Mouse (Mus musculus): ENCODE measurements around the gene Hmcn1.

Hmcn1 gene

GRCm38 (mm10) chr1:150877920-150878319 lies 115.3 kb downstream of the Hmcn1 start:
- no peak for DNase-seq (ENCODE audit: low read depth, low spot score)

DNA sequence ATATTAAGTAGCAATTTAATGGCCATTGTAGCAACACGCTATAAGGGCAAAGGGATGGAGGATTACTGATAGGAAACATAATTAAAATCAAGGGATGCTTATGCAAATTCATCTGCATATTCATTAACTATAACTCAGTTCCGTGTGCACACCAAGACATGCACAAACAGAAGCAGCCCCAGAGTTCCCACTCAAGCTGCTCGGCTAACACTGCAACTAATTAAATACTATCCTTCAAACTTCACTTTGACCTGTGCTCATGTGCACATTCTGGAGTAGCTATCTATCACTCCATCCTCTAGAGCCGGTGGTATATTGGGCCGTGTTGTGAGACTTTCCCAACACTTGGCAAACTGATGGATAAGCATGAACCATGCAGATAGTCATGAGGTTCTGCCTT lies 119.2 kb downstream of the Hmcn1 start:
- no peak for DNase-seq (ENCODE audit: low read depth, low spot score)

DNA sequence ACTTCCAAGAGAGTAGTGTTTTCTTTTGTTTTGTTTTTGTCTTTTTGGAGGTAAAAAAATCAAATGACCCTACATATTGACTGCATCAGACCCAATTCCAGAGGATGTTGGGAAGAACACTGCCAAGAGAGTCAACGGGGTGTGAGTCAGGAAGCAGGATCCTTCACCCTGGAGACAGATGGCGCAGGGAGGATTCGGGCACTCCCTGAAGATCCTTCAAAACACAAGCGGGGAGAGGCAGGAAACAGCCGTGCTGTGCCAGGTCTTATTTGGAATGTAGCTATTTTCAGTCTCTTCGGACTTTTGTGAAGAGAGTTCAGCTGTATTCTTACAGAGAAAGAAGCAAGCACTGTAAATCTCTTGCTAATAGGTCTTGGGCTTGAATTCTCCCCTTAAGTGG lies 120.0 kb downstream of the Hmcn1 start:
- DNase-seq (ENCODE audit: low read depth, low spot score) = no peak

GRCm38 (mm10) chr1:150872105-150872504 lies 121.1 kb downstream of the Hmcn1 start:
- DNase-seq (ENCODE audit: low read depth, low spot score) = no peak

- DNase-seq (ENCODE audit: low read depth, low spot score) = no peak
Measured at GRCm38 (mm10) chr1:150869189-150869588, 124.0 kb downstream of the Hmcn1 start.

DNA sequence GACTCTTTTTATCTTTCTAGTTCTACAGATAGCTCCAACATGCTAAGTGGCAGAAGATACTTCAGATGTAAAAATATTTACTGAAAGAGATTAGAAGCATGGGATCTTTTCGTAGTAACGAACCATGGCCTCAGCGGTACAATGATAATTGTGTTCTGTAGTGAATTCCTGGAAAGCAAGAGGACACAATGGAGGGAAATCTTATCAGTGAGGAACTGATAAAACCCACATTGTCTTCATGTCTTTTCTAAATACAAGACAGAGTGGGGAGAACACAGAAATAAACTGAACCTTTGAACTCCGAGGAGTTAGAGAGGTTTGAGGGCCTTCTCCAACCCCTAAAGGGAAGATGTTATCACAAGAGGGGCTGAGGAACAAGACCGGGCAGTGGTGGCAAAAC lies 126.6 kb downstream of the Hmcn1 start:
- no peak for DNase-seq (ENCODE audit: low read depth, low spot score)

GRCm38 (mm10) chr1:150857779-150858178 lies 135.5 kb downstream of the Hmcn1 start:
- DNase-seq (ENCODE audit: low read depth, low spot score) = no peak

GRCm38 (mm10) chr1:150833448-150833847 lies 159.8 kb downstream of the Hmcn1 start:
- no peak for DNase-seq (ENCODE audit: low read depth, low spot score)

- DNase-seq (ENCODE audit: low read depth, low spot score) = no peak
Measured at GRCm38 (mm10) chr1:150829851-150830250, 163.4 kb downstream of the Hmcn1 start.

- DNase-seq (ENCODE audit: low read depth, low spot score) = no peak
Measured at GRCm38 (mm10) chr1:150827169-150827568, 166.1 kb downstream of the Hmcn1 start.

GRCm38 (mm10) chr1:150824334-150825005 lies 168.8 kb downstream of the Hmcn1 start:
- peak; percentile 5 for DNase-seq (ENCODE audit: low read depth, low spot score)

GRCm38 (mm10) chr1:150816035-150816807 lies 177.0 kb downstream of the Hmcn1 start:
- DNase-seq (ENCODE audit: low read depth, low spot score) = no peak

- DNase-seq (ENCODE audit: low read depth, low spot score) = no peak
Measured at GRCm38 (mm10) chr1:150814917-150815316, 178.3 kb downstream of the Hmcn1 start.

GRCm38 (mm10) chr1:150813381-150813780 lies 179.9 kb downstream of the Hmcn1 start:
- no peak for DNase-seq (ENCODE audit: low read depth, low spot score)

DNA sequence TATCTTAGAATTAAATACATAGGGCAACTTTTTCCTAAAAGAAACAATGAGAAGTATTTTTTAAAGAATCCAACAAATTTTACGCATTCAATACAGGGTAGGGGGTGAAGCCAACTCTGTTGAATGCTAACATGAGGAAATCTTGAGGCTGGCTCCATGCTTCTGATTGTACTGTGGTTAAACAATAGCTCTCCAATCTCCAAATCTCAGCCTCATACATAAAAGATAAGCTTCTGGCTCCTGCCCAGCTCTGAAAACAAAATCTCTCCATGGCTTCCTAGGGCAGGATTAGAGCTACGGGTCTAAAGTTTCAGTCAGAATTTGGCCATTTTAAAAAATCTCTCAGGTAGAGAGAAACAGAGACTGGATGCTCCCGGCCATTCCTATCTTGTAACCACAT lies 186.4 kb downstream of the Hmcn1 start:
- no peak for DNase-seq (ENCODE audit: low read depth, low spot score)

DNA sequence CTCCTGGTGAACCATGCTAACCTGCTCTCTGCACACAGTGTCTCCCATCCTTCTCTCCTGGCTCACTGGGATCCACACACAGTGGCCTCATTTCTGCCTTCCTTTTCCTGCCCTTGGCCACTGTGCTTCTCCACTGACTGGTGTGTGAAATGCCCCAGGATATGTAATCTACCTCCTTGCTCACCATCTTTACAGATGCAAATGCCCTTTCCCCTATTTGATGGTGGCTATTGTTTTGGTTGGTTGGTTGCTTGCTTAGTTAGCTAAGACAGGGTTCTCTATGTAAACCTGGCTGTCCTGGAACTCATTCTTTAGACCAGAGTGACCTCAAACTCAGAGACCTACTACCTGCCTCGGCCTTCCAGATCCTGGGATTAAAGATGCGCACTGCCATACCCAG lies 187.8 kb downstream of the Hmcn1 start:
- peak; percentile 11 for DNase-seq (ENCODE audit: low read depth, low spot score)

DNA sequence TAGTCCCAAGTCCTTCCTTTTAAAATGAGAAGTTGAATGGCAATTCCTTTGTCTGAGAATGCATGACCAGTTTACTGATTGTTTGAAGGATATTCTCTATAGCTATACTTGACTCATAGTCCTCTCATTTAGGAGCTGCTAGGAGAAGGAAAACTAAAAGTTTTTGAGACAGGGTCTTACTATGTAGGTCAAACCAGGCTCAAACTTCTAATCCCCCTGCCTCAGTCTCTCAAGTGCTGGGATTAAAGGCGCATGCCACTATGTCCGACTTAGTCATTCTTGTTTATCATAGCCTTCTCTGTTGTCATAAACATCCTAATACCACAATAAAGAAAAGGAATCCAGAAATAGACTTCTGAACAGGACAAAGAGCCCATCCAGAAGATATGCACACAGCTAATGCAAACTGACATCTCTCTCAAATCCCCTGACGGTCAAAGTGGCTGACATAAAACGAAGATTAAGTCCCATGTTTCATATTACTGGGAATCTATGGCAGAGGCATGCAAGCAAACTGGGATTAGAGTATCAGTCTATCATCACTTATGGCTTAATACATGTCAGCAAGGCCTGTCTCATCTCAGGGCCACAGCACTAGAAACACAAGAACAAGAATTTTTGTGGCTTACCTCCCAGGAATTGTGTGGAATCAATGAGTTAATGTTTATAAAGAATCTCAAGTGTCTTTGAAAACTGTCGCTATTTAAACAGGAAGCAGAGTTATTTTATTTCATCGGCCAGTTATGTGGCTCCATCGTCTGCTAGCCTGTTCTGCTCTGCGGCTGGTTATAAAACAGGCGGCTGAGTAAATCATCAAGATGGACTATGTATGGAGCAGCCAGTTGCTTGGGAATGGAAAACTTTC lies 188.8 kb downstream of the Hmcn1 start:
- DNase-seq (ENCODE audit: low read depth, low spot score) = no peak

- DNase-seq (ENCODE audit: low read depth, low spot score) = no peak
Measured at GRCm38 (mm10) chr1:150802642-150803041, 190.6 kb downstream of the Hmcn1 start.

GRCm38 (mm10) chr1:150800611-150801263 lies 192.5 kb downstream of the Hmcn1 start:
- DNase-seq (ENCODE audit: low read depth, low spot score) = no peak

DNA sequence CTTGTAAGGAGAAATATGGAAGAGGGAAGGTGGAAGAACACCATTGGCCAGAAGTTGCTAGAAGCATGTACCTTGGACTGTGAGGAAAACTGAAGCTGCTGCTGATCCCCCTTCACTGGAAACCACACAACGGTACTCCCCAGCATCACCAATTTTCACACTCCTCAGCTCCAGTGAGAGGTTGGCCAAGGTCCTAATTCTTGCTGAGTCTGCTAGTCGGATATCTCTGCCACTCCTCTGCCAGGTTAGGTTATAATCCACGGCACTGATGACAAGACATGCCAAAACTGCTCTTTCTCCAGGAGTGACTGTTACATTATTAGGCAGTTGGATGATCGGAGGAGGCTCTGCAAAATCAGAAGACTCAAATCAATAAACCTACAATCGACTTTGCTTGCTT lies 194.6 kb downstream of the Hmcn1 start:
- DNase-seq (ENCODE audit: low read depth, low spot score) = no peak

GRCm38 (mm10) chr1:150786746-150787145 lies 206.5 kb downstream of the Hmcn1 start:
- no peak for DNase-seq (ENCODE audit: low read depth, low spot score)

Measured in WW6 (cell line).